Mouse (Mus musculus): ENCODE results near the gene Mad1l1. TPM values are rescaled to one million over a fixed set of nuclear protein-coding genes. Genes with fewer than 3 reads are reported as not detected.
"Not testable (repeated sequence)": the region's sequence is repeated elsewhere in the genome, so short reads cannot be mapped to it uniquely, and the experiment has no call there.

The Mad1l1 gene
- polyA plus RNA-seq, 1 experiment from 2014 or later: 43.7 TPM

DNA sequence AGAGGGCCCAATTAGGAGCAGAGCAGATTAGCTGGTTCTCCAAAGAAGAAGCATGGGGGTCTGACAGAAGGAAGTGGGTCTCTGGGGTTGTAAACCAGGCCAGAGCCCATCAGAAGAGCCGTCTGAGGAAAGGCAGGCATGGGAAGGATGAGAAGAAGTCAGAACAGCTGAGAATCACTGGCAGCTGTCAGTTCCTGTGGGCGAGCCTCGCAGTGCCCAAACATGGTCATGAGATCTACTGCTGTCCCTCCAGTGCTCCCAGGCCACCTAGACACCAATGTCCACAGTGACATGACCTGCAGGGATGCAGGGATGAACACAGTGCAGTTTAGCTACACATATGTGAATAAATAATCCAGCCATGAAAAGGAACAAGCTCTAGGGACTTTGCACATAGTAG is 310.9 kb downstream of the Mad1l1 start:
- 87% methylated on average over 3 of the region's 3 CpGs for WGBS
- no peak overlapping the region for H3K9ac ChIP-seq (replicated peaks; ENCODE audit: low read length)
- H3K36me3 ChIP-seq (replicated peaks; ENCODE audit: control insufficient read depth, insufficient read depth, low read depth, low read length): no peaks in the 10 kb centered on the region
- H3K4me1 ChIP-seq (ENCODE audit: control insufficient read depth, insufficient read depth, low read length): no peaks in the 10 kb centered on the region
- DNase-seq (ENCODE audit: low spot score) (no peak), ATAC-seq (replicated peaks; ENCODE audit: insufficient number of reproducible peaks, low FRiP score, low TSS enrichment, low read depth) (no peak)
- H3K4me3 ChIP-seq (ENCODE audit: low read depth, low read length): no peak overlapping the region
- H3K27ac ChIP-seq (replicated peaks; ENCODE audit: low read depth, low read length): no peak overlapping the region
- no peaks in the 10 kb centered on the region for H3K27me3 ChIP-seq (ENCODE audit: control insufficient read depth, insufficient read depth, low read length)
- H3K4me2 ChIP-seq (ENCODE audit: low read depth, low read length): no peak overlapping the region
- H3K9me3 ChIP-seq (replicated peaks; ENCODE audit: control insufficient read depth, low read length): no peaks in the 10 kb centered on the region

DNA sequence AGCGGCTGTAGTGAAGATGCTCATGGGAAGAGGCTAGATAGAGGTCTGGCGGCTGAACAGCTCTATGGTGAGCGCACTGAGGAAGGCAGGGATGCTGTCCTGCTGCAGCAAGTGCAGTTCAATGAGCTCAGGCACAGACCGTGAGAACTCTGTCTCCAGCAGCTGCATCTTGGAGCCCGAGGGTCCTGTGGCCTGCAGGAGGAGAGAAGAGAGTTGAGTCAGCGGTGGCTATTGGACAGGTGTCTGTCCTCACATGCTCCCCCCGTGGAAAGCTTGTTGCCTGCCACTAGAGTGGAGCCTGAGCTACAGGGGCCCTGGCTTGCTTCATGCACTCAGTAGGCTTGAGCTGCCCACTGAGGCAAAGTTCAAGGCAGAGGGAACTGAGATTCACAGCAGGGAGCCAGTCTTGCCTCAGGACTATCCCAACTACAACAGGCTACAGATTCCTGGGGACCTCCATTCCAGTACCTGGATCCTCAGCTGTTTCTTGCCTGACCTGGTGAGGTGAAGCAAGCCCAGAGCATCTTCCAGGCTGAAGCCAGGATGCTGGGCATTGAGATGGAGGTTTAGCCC is 312.2 kb downstream of the Mad1l1 start:
- Histone ChIP-seq H3K36me3 (replicated peaks; ENCODE audit: control insufficient read depth, insufficient read depth, low read depth, low read length) (no peaks in the 10 kb centered on the region), H3K4me2 (ENCODE audit: low read depth, low read length) (no peak overlapping the region), H3K4me1 (ENCODE audit: control insufficient read depth, insufficient read depth, low read length) (no peaks in the 10 kb centered on the region), H3K9me3 (replicated peaks; ENCODE audit: control insufficient read depth, low read length) (no peaks in the 10 kb centered on the region), H3K4me3 (ENCODE audit: low read depth, low read length) (no peak overlapping the region), H3K27ac (replicated peaks; ENCODE audit: low read depth, low read length) (no peak overlapping the region), H3K9ac (replicated peaks; ENCODE audit: low read length) (no peak overlapping the region), H3K27me3 (ENCODE audit: control insufficient read depth, insufficient read depth, low read length) (no peaks in the 10 kb centered on the region)
- WGBS: 72% methylated on average over 7 of the region's 7 CpGs
- DNase-seq (ENCODE audit: low spot score): no peak
- no peak for ATAC-seq (replicated peaks; ENCODE audit: insufficient number of reproducible peaks, low FRiP score, low TSS enrichment, low read depth)

DNA sequence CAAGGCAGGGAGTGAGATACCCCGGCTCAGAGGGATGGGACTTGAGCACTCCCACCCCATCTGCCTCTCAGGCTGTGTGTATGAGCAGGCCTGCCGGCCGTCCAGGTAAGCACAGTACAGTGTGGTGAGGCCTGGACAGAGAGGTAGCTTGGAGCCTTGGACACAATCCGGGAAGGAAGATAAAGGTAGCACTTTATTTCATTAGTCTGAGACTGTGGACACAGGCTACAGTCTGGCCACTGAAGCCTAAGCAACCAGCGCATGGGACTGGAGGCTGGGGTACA is 312.9 kb downstream of the Mad1l1 start:
- DNase-seq (ENCODE audit: low spot score) (no peak), ATAC-seq (replicated peaks; ENCODE audit: insufficient number of reproducible peaks, low FRiP score, low TSS enrichment, low read depth) (0 out of 2 replicates have a peak, but pooled peaks have one; percentile 32)
- Histone ChIP-seq H3K9ac (replicated peaks; ENCODE audit: low read length) (no peak overlapping the region), H3K36me3 (replicated peaks; ENCODE audit: control insufficient read depth, insufficient read depth, low read depth, low read length) (no peaks in the 10 kb centered on the region), H3K9me3 (replicated peaks; ENCODE audit: control insufficient read depth, low read length) (no peaks in the 10 kb centered on the region), H3K4me3 (ENCODE audit: low read depth, low read length) (no peak overlapping the region), H3K4me1 (ENCODE audit: control insufficient read depth, insufficient read depth, low read length) (no peaks in the 10 kb centered on the region), H3K4me2 (ENCODE audit: low read depth, low read length) (no peak overlapping the region), H3K27me3 (ENCODE audit: control insufficient read depth, insufficient read depth, low read length) (no peaks in the 10 kb centered on the region), H3K27ac (replicated peaks; ENCODE audit: low read depth, low read length) (no peak overlapping the region)
- WGBS: 72% methylated on average over 5 of the region's 5 CpGs

DNA sequence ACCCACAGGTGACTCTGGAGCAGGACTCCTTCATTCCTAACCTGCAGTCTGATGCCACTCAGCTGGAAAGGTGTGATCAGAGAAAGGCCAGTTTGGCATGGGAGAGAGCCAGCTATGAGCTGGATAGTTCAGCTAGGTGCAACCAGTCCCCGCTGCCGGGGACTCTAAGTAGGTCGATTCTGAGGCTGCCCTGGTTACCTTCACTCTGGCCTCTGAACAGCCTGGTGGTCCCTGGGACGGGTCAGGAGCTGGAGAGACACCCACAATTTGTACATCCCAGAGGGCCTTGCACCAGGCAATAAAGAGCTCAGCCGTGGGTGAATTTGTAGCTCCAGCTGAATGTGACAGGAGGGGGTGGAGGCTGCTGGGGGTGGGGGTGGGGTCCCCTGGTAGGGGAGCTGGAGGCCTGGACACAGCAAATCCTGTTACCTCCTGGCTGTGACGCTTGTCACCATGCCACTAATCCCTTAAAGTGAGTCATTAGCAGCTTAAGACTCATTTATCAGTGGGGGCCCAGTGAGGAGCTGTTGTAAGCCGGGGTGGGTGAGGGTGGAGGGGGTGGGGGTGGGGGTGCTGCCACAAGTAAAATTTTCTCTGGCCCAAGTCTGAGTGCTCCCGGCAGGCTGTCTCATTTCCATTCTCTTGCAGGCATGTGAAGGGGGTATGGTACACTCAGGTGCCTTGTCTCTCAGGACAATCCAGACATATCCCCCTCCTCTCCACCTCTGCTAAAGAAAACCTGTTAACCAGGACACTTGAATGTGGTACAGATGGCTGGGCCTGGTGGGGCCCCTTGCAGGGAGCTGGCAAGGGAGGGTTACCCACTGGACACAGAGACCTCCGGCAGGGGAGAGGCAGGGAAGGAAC is 313.5 kb downstream of the Mad1l1 start:
- H3K36me3 ChIP-seq (replicated peaks; ENCODE audit: control insufficient read depth, insufficient read depth, low read depth, low read length): no peaks in the 10 kb centered on the region
- H3K9me3 ChIP-seq (replicated peaks; ENCODE audit: control insufficient read depth, low read length): no peaks in the 10 kb centered on the region
- no peaks in the 10 kb centered on the region for H3K4me1 ChIP-seq (ENCODE audit: control insufficient read depth, insufficient read depth, low read length)
- H3K4me2 ChIP-seq (ENCODE audit: low read depth, low read length): no peak overlapping the region
- 37% methylated on average over 9 of the region's 9 CpGs for WGBS
- no peak overlapping the region for H3K27ac ChIP-seq (replicated peaks; ENCODE audit: low read depth, low read length)
- no peak overlapping the region for H3K4me3 ChIP-seq (ENCODE audit: low read depth, low read length)
- no peak for DNase-seq (ENCODE audit: low spot score)
- ATAC-seq (replicated peaks; ENCODE audit: insufficient number of reproducible peaks, low FRiP score, low TSS enrichment, low read depth): no peak; the same call in 1 of the 2 replicates
- no peaks in the 10 kb centered on the region for H3K27me3 ChIP-seq (ENCODE audit: control insufficient read depth, insufficient read depth, low read length)
- no peak overlapping the region for H3K9ac ChIP-seq (replicated peaks; ENCODE audit: low read length)

DNA sequence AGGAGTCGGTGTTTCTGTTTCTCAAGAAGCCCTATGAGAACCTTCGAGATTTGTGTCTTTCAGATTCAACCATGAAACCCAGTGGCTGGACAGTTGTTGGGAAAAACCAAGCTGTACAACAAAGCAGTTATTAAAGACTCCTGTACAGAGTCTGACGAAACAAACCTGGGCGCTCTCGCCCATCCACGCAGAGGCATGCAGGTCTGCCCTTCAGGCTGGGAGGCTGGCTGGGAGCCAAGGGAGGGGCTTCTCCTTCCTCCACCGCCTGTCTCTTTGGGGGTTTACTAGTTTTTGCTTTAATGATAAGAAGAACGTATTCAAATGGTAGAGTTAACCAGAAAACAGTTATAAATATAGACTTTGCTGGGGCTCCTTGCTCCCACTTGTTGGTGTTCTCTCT is 314.5 kb downstream of the Mad1l1 start:
- H3K27ac ChIP-seq (replicated peaks; ENCODE audit: low read depth, low read length): no peak overlapping the region
- WGBS: 78% methylated on average over 8 of the region's 8 CpGs
- H3K36me3 ChIP-seq (replicated peaks; ENCODE audit: control insufficient read depth, insufficient read depth, low read depth, low read length): no peaks in the 10 kb centered on the region
- H3K9me3 ChIP-seq (replicated peaks; ENCODE audit: control insufficient read depth, low read length): no peaks in the 10 kb centered on the region
- ATAC-seq (replicated peaks; ENCODE audit: insufficient number of reproducible peaks, low FRiP score, low TSS enrichment, low read depth): no peak
- H3K4me3 ChIP-seq (ENCODE audit: low read depth, low read length): no peak overlapping the region
- no peak overlapping the region for H3K4me2 ChIP-seq (ENCODE audit: low read depth, low read length)
- H3K4me1 ChIP-seq (ENCODE audit: control insufficient read depth, insufficient read depth, low read length): no peaks in the 10 kb centered on the region
- no peaks in the 10 kb centered on the region for H3K27me3 ChIP-seq (ENCODE audit: control insufficient read depth, insufficient read depth, low read length)
- DNase-seq (ENCODE audit: low spot score): no peak
- H3K9ac ChIP-seq (replicated peaks; ENCODE audit: low read length): no peak overlapping the region

DNA sequence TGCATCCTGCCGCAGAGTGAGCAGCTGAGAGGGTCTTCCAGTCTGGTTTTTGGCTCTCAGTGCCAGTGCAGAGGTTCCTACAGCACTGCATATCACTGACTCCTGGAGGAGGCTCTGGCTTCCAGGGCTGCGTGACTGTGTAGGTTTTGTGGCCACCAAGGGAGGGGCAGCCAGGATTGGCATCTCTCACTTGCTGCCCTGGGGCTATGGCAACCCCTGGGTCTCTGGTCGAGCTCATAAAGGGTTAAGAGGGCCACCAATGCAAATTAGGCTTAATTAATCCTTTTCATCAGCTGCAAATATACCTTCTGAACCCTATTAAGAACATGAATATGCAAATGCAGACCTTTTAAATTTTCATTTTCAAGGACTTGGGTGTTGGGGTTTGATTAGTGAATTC is 318.8 kb downstream of the Mad1l1 start:
- 50% methylated on average over 3 of the region's 3 CpGs for WGBS
- Histone ChIP-seq H3K9me3 (replicated peaks; ENCODE audit: control insufficient read depth, low read length) (no peaks in the 10 kb centered on the region), H3K4me2 (ENCODE audit: low read depth, low read length) (no peak overlapping the region), H3K36me3 (replicated peaks; ENCODE audit: control insufficient read depth, insufficient read depth, low read depth, low read length) (no peaks in the 10 kb centered on the region), H3K27me3 (ENCODE audit: control insufficient read depth, insufficient read depth, low read length) (no peaks in the 10 kb centered on the region), H3K4me1 (ENCODE audit: control insufficient read depth, insufficient read depth, low read length) (no peaks in the 10 kb centered on the region), H3K27ac (replicated peaks; ENCODE audit: low read depth, low read length) (no peak overlapping the region), H3K9ac (replicated peaks; ENCODE audit: low read length) (no peak overlapping the region), H3K4me3 (ENCODE audit: low read depth, low read length) (no peak overlapping the region)
- DNase-seq (ENCODE audit: low spot score) (no peak), ATAC-seq (replicated peaks; ENCODE audit: insufficient number of reproducible peaks, low FRiP score, low TSS enrichment, low read depth) (no peak)

DNA sequence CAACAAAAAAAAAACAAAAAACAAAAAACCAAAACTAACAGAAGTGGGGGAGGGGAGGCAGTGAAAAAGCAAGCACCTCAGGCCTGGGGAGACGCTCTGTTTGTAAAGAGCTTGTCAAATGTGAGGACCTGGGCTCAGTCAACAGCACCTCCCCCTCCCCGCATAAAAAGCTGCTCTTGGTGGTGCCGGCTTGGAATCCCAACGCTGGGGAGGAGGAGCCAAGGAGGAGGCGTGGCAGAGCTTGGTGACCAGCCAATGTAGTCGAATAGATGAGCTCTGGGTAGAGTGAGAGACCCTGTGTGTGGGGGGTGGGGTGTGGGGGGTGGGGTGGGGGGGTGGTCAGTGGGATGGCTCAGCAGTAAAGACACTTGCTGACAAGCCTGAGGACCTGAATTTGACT is 322.4 kb downstream of the Mad1l1 start:
- no peak for DNase-seq (ENCODE audit: low spot score)
- H3K4me2 ChIP-seq (ENCODE audit: low read depth, low read length): no peak overlapping the region
- H3K36me3 ChIP-seq (replicated peaks; ENCODE audit: control insufficient read depth, insufficient read depth, low read depth, low read length): no peaks in the 10 kb centered on the region
- H3K9ac ChIP-seq (replicated peaks; ENCODE audit: low read length): no peak overlapping the region
- 33% methylated on average over 5 of the region's 6 CpGs for WGBS
- H3K4me3 ChIP-seq (ENCODE audit: low read depth, low read length): no peak overlapping the region
- no peaks in the 10 kb centered on the region for H3K9me3 ChIP-seq (replicated peaks; ENCODE audit: control insufficient read depth, low read length)
- no peaks in the 10 kb centered on the region for H3K4me1 ChIP-seq (ENCODE audit: control insufficient read depth, insufficient read depth, low read length)
- H3K27ac ChIP-seq (replicated peaks; ENCODE audit: low read depth, low read length): no peak overlapping the region
- no peak for ATAC-seq (replicated peaks; ENCODE audit: insufficient number of reproducible peaks, low FRiP score, low TSS enrichment, low read depth)
- H3K27me3 ChIP-seq (ENCODE audit: control insufficient read depth, insufficient read depth, low read length): no peaks in the 10 kb centered on the region

DNA sequence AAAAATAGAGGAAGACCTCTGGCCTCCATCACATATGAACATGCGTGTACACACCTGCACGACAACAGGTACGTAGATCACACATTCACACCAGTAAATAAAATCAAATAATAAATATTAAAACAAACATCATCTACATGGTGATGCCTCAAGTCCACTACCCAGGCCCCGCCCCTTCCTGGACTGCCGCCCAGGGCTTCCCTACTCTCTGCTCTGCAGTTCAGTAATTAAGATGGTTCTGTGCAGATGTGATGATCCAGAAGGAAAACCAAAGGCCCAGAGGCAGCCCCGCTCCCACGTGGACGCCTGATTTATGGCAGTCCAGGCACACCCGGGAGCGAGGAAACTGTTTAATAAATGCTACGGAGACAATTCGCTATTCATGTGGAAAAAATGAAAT is 323.0 kb downstream of the Mad1l1 start:
- DNase-seq (ENCODE audit: low spot score); H3K27ac ChIP-seq (replicated peaks; ENCODE audit: low read depth, low read length); H3K9ac ChIP-seq (replicated peaks; ENCODE audit: low read length); H3K4me2 ChIP-seq (ENCODE audit: low read depth, low read length); ATAC-seq (replicated peaks; ENCODE audit: insufficient number of reproducible peaks, low FRiP score, low TSS enrichment, low read depth); H3K4me1 ChIP-seq (ENCODE audit: control insufficient read depth, insufficient read depth, low read length); H3K9me3 ChIP-seq (replicated peaks; ENCODE audit: control insufficient read depth, low read length); H3K4me3 ChIP-seq (ENCODE audit: low read depth, low read length); H3K36me3 ChIP-seq (replicated peaks; ENCODE audit: control insufficient read depth, insufficient read depth, low read depth, low read length); H3K27me3 ChIP-seq (ENCODE audit: control insufficient read depth, insufficient read depth, low read length): not testable (repeated sequence)
- WGBS: 84% methylated on average over 12 of the region's 12 CpGs
